ENCODE assay signal across 37 mouse cellular contexts in genomic region chr9:114468701-114469100, GRCm38 (mm10). TPM values are rescaled to one million over a fixed set of nuclear protein-coding genes. Genes with fewer than 3 reads are reported as not detected.
DNase-seq lines count a peak whose midpoint lies in the region; ATAC-seq and TF ChIP-seq lines count a peak whose summit lies in the region.
"Had no signal": no experiment of that assay in that cellular context is flagged by ENCODE, and none has a peak within 500 bp of the region (broad histone marks: within the 10 kb centered on the region; RNA-seq: fewer than 3 reads in every experiment).

No protein-coding gene starts in this region.

- 99% methylated on average over 4 of the region's 4 CpGs for WGBS in kidney, adult 2 months
- WGBS in midbrain, postnatal 0 days = 94% methylated on average over 4 of the region's 4 CpGs
- WGBS in midbrain, embryonic 13.5 days = 96% methylated on average over 4 of the region's 4 CpGs
- WGBS in cerebellum, adult 2 months = 95% methylated on average over 4 of the region's 4 CpGs

- TF ChIP-seq POLR2A in kidney, adult 2 months (IDR thresholded peaks at IDR 0.05; ENCODE audit: low read depth, low read length) = no peak
- no peak for TF ChIP-seq POLR2A in cerebellum, adult 2 months (IDR thresholded peaks at IDR 0.05; ENCODE audit: borderline replicate concordance, insufficient read depth, low read length)

- no peak overlapping the region for H3K9ac ChIP-seq in midbrain, postnatal 0 days (replicated peaks; ENCODE audit: low read length, poor library complexity, severe bottlenecking)
- H3K9ac ChIP-seq in midbrain, embryonic 13.5 days (replicated peaks) = no peak overlapping the region
- H3K9ac ChIP-seq: heart, embryonic 13.5 days; hindbrain, embryonic 15.5 days; intestine, embryonic 15.5 days; kidney, embryonic 15.5 days; midbrain, embryonic 12.5 days had no signal

- no peaks in the 10 kb centered on the region for H3K9me3 ChIP-seq in midbrain, postnatal 0 days (ENCODE audit: low read length)
- 0 out of 2 replicates have a peak, but pooled peaks cover 4% of the 10 kb centered on the region for H3K9me3 ChIP-seq in midbrain, embryonic 13.5 days
- H3K9me3 ChIP-seq: hindbrain, embryonic 15.5 days; intestine, embryonic 15.5 days; kidney, embryonic 15.5 days; megakaryocyte, embryonic 14.5 days; midbrain, embryonic 12.5 days had no signal

- peaks cover 3% of the 10 kb centered on the region for H3K36me3 ChIP-seq in kidney, adult 2 months (ENCODE audit: control insufficient read depth, insufficient read depth, low read length)
- H3K36me3 ChIP-seq in midbrain, postnatal 0 days (ENCODE audit: insufficient read depth, low read length) = peaks cover 24% of the 10 kb centered on the region
- H3K36me3 ChIP-seq in midbrain, embryonic 13.5 days = peaks cover 26% of the 10 kb centered on the region

- H3K4me2 ChIP-seq in midbrain, postnatal 0 days (ENCODE audit: low read depth, low read length, poor library complexity, severe bottlenecking) = no peak overlapping the region
- no peak overlapping the region for H3K4me2 ChIP-seq in midbrain, embryonic 13.5 days (replicated peaks)
- H3K4me2 ChIP-seq: heart, embryonic 13.5 days; hindbrain, embryonic 15.5 days; intestine, embryonic 15.5 days; kidney, embryonic 15.5 days; midbrain, embryonic 12.5 days had no signal

- H3K27me3 ChIP-seq in kidney, adult 2 months (replicated peaks; ENCODE audit: control insufficient read depth, insufficient read depth, low read length) = no peaks in the 10 kb centered on the region
- H3K27me3 ChIP-seq in midbrain, postnatal 0 days (ENCODE audit: insufficient read depth, low read length) = no peaks in the 10 kb centered on the region
- H3K27me3 ChIP-seq in midbrain, embryonic 13.5 days = no peaks in the 10 kb centered on the region
- no peaks in the 10 kb centered on the region for H3K27me3 ChIP-seq in cerebellum, adult 2 months (ENCODE audit: control insufficient read depth, insufficient read depth, low read length)
- H3K27me3 ChIP-seq: heart, embryonic 13.5 days; hindbrain, embryonic 15.5 days; intestine, embryonic 15.5 days; kidney, embryonic 15.5 days; megakaryocyte, embryonic 14.5 days; midbrain, embryonic 12.5 days had no signal

- no peak for DNase-seq in kidney, adult 2 months
- no peak for DNase-seq in kidney, adult 18-20 months
- DNase-seq in midbrain, postnatal 0 days (ENCODE audit: low spot score) = no peak
- peak; percentile 60 for DNase-seq in induced T-regulatory cell, adult 2 months (ENCODE audit: low read depth)
- no peak for DNase-seq in cerebellum, postnatal 25 days
- no peak for DNase-seq in cerebellum, adult 2 months
- DNase-seq: adrenal gland, postnatal 25 days; cerebellum, adult 11-12 months; cerebellum, postnatal 10 days; heart, adult 2 months; heart, postnatal 10 days; kidney, postnatal 25 days; left cerebral cortex, postnatal 4 days; lung, adult 18-20 months; lung, postnatal 4 days; thymus, adult 2 months; thymus, postnatal 36 days had no signal

- H3K4me1 ChIP-seq in kidney, adult 2 months (ENCODE audit: control insufficient read depth, insufficient read depth, low read length) = no peaks in the 10 kb centered on the region
- no peaks in the 10 kb centered on the region for H3K4me1 ChIP-seq in midbrain, postnatal 0 days (ENCODE audit: insufficient read depth, low read length)
- no peaks in the 10 kb centered on the region for H3K4me1 ChIP-seq in midbrain, embryonic 13.5 days (replicated peaks)
- H3K4me1 ChIP-seq in cerebellum, adult 2 months (ENCODE audit: control insufficient read depth, insufficient read depth, low read length) = no peaks in the 10 kb centered on the region
- H3K4me1 ChIP-seq: hindbrain, embryonic 15.5 days; intestine, embryonic 15.5 days; midbrain, embryonic 12.5 days had no signal

- H3K27ac ChIP-seq in kidney, adult 2 months (ENCODE audit: insufficient read depth, low read depth, low read length) = no peak overlapping the region
- H3K27ac ChIP-seq in midbrain, postnatal 0 days (ENCODE audit: low read depth, low read length) = no peak overlapping the region
- no peak overlapping the region for H3K27ac ChIP-seq in midbrain, embryonic 13.5 days
- no peak overlapping the region for H3K27ac ChIP-seq in cerebellum, adult 2 months (ENCODE audit: insufficient read depth, low read length)
- H3K27ac ChIP-seq: heart, adult 2 months; heart, embryonic 13.5 days; hindbrain, embryonic 15.5 days; intestine, embryonic 15.5 days; kidney, embryonic 15.5 days; midbrain, embryonic 12.5 days had no signal

- no peak for ATAC-seq in midbrain, postnatal 0 days (ENCODE audit: low FRiP score)
- ATAC-seq in midbrain, embryonic 13.5 days = no peak
- ATAC-seq: forebrain, embryonic 16.5 days; intestine, embryonic 15.5 days; lung, postnatal 0 days had no signal

- no peak overlapping the region for H3K4me3 ChIP-seq in kidney, adult 2 months (ENCODE audit: insufficient read depth, low read depth, low read length)
- H3K4me3 ChIP-seq in midbrain, postnatal 0 days (ENCODE audit: low read depth, low read length) = no peak overlapping the region
- no peak overlapping the region for H3K4me3 ChIP-seq in midbrain, embryonic 13.5 days (replicated peaks)
- no peak overlapping the region for H3K4me3 ChIP-seq in cerebellum, adult 2 months (replicated peaks; ENCODE audit: insufficient read depth, low read depth, low read length)
- H3K4me3 ChIP-seq: erythroblast, embryonic 14.5 days; heart, adult 2 months; heart, embryonic 13.5 days; hindbrain, embryonic 15.5 days; intestine, embryonic 15.5 days; kidney, embryonic 15.5 days; megakaryocyte, embryonic 14.5 days; midbrain, embryonic 12.5 days had no signal

- TF ChIP-seq CTCF in kidney, adult 2 months (conservative IDR thresholded peaks at IDR 0.05; ENCODE audit: insufficient read depth, insufficient read length, low read depth, low read length) = peak; percentile 20; the same call in 1 of the 2 replicates
- peak; percentile 12; the same call in 1 of the 2 replicates for TF ChIP-seq CTCF in midbrain, postnatal 0 days (IDR thresholded peaks at IDR 0.05)
- TF ChIP-seq CTCF in cerebellum, adult 2 months (IDR thresholded peaks at IDR 0.05; ENCODE audit: borderline replicate concordance, insufficient read depth, low read depth, low read length) = no peak

RNA-seq across cellular contexts. Expression of gene Ccr4, which starts 36.0 kb away (rescaled TPM):
- 0.20 and 0.53 TPM in 2 replicates for polyA plus RNA-seq in kidney, adult 2 months (2012; rRNA removed)
- total RNA-seq in midbrain, postnatal 0 days (2014; rRNA removed) = not detected in 2 replicates
- polyA plus RNA-seq in midbrain, postnatal 0 days (2015; fragmentation: Nextera tagmentation; extraction: Ambion mirVana) = not detected in 2 replicates
- not detected in 2 replicates for polyA plus RNA-seq in midbrain, embryonic 13.5 days (2015; fragmentation: Nextera tagmentation; extraction: Ambion mirVana)
- polyA plus RNA-seq in cerebellum, adult 2 months (2012; rRNA removed) = not detected in 2 replicates
- total RNA-seq: adrenal gland, adult 18-20 months; adrenal gland, postnatal 25 days; gastrocnemius, adult 8-10 months; gastrocnemius, postnatal 4 days; heart, adult 2 months; hematopoietic stem cell, adult 5-6 weeks; layer of hippocampus, adult 18-20 months; layer of hippocampus, postnatal 25 days; left cerebral cortex, postnatal 4 days had no signal
- polyA plus RNA-seq: cortical plate, adult 2 months; erythroblast, embryonic 14.5 days; forebrain, embryonic 11.5 days; forebrain, embryonic 16.5 days; heart, adult 2 months; heart, embryonic 13.5 days; hindbrain, embryonic 15.5 days; lung, postnatal 0 days; midbrain, embryonic 12.5 days; neural tube, embryonic 14.5 days had no signal

RNA-seq across cellular contexts. Expression of gene C130032M10Rik, which starts 46.8 kb away (rescaled TPM):
- not detected in 2 replicates for polyA plus RNA-seq in kidney, adult 2 months (2012; rRNA removed)
- total RNA-seq in midbrain, postnatal 0 days (2014; rRNA removed) = not detected in 2 replicates
- polyA plus RNA-seq in midbrain, postnatal 0 days (2015; fragmentation: Nextera tagmentation; extraction: Ambion mirVana) = not detected in 2 replicates
- polyA plus RNA-seq in midbrain, embryonic 13.5 days (2015; fragmentation: Nextera tagmentation; extraction: Ambion mirVana) = not detected in 2 replicates
- polyA plus RNA-seq in cerebellum, adult 2 months (2012; rRNA removed) = not detected in 2 replicates
- total RNA-seq: adrenal gland, adult 18-20 months; adrenal gland, postnatal 25 days; gastrocnemius, adult 8-10 months; gastrocnemius, postnatal 4 days; heart, adult 2 months; heart, postnatal 10 days; hematopoietic stem cell, adult 5-6 weeks; layer of hippocampus, adult 18-20 months; layer of hippocampus, postnatal 25 days; left cerebral cortex, postnatal 4 days; monocyte, adult 5-6 weeks had no signal
- polyA plus RNA-seq: cortical plate, adult 2 months; erythroblast, embryonic 14.5 days; forebrain, embryonic 11.5 days; forebrain, embryonic 16.5 days; heart, adult 2 months; hindbrain, embryonic 15.5 days; neural tube, embryonic 14.5 days; thymus, adult 2 months had no signal
